Mouse (Mus musculus): ENCODE measurements at regions not wholly inside any gene's neighbourhood (a gene's known extent, or its start where the extent isn't known, plus 50 kb on each side); places are given as distances from the start of the nearest gene placed in this dataset.
"Not testable (repeated sequence)": the region's sequence is repeated elsewhere in the genome, so short reads cannot be mapped to it uniquely, and the experiment has no call there.

DNA sequence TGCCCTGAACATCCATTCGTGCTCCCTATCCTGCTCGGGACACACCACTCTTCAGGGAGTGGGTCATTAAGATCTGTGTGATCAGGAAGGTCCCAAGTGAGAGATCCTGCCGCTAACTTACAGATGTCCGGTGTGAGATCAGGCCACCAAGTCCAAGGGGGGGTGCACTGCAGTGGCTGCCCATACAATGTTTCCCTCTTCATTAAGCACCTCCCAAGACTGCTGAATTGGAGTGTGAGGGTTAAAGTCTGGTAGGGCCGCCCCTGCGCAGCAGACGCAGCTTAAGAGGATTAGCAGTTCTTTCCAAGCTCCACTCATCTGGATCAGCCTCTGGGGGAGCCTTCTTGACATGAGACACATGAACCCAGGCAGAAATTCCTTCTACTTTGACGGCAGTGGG is 293.0 kb downstream of the Rab10 start:
- not testable (repeated sequence) for H3K9ac ChIP-seq (ENCODE audit: low read length); H3K4me2 ChIP-seq; ATAC-seq (ENCODE audit: low FRiP score); H3K27ac ChIP-seq (ENCODE audit: low read depth, low read length); H3K4me1 ChIP-seq (ENCODE audit: control insufficient read depth, insufficient read depth, low read length); H3K36me3 ChIP-seq (ENCODE audit: control insufficient read depth, insufficient read depth, low read length); H3K4me3 ChIP-seq (ENCODE audit: low read depth, low read length); H3K27me3 ChIP-seq (ENCODE audit: control insufficient read depth, insufficient read depth, low read length)
- WGBS, result 92% methylated on average over 8 of the region's 8 CpGs
- peak; percentile 12 for DNase-seq (ENCODE audit: low spot score, missing footprints)
- peaks cover 18% of the 10 kb centered on the region for H3K9me3 ChIP-seq (ENCODE audit: control insufficient read depth, low read length)

Measured in midbrain, embryonic 11.5 days (tissue).